Mouse (Mus musculus) midbrain, postnatal 0 days (tissue): ENCODE results near the gene Dolk. TPM values are rescaled to one million over a fixed set of nuclear protein-coding genes. Genes with fewer than 3 reads are reported as not detected.

Experiments
- ATAC-seq: fragments of 200-750 bp; cut with Nextera tagmentation; 2 replicates; pipeline ENCODE4 v1.8.0; 2017; ENCODE audit warnings: moderate number of reproducible peaks, mild to moderate bottlenecking, moderate TSS enrichment, moderate library complexity; ENCODE audit not compliant: low FRiP score
- DNase-seq: peaks from one replicate; pipeline ENCODE4 v3.0.0-alpha.2; 2015; ENCODE audit warnings: low spot score
- H3K27ac ChIP-seq: fragments of 300-500 bp; sonication (generic); 2 replicates; pipeline ENCODE4 v1.5.1; 2014; ENCODE audit warnings: low read depth, mild to moderate bottlenecking, low read length, mixed read lengths
- H3K27me3 ChIP-seq: fragments of 300-500 bp; sonication (generic); 2 replicates; pipeline ENCODE4 v1.6.1; 2014; ENCODE audit warnings: low read length, control low read depth, mixed read lengths; ENCODE audit not compliant: insufficient read depth
- H3K36me3 ChIP-seq: fragments of 300-500 bp; sonication (generic); 2 replicates; pipeline ENCODE4 v1.6.1; 2014; ENCODE audit warnings: low read length, control low read depth, mixed read lengths; ENCODE audit not compliant: insufficient read depth
- H3K4me1 ChIP-seq: fragments of 300-500 bp; sonication (generic); 2 replicates; pipeline ENCODE4 v1.6.1; 2014; ENCODE audit warnings: mild to moderate bottlenecking, control low read depth, antibody characterized with exemption, low read length, mixed read lengths; ENCODE audit not compliant: insufficient read depth
- H3K4me2 ChIP-seq: fragments of 300-500 bp; sonication (generic); 2 replicates; pipeline ENCODE4 v1.6.1; 2014; ENCODE audit warnings: low read depth, mild to moderate bottlenecking, low read length, mixed read lengths; ENCODE audit not compliant: poor library complexity, severe bottlenecking
- H3K4me3 ChIP-seq: fragments of 300-500 bp; sonication (generic); 2 replicates; pipeline ENCODE4 v1.5.1; 2014; ENCODE audit warnings: low read depth, mild to moderate bottlenecking, low read length, moderate library complexity
- H3K9ac ChIP-seq: fragments of 300-500 bp; sonication (generic); replicated peaks from 2 replicates; pipeline ENCODE4 v1.6.1; 2014; ENCODE audit warnings: mild to moderate bottlenecking, low read length, moderate library complexity, mixed read lengths; ENCODE audit not compliant: poor library complexity, severe bottlenecking
- H3K9me3 ChIP-seq: fragments of 300-500 bp; sonication (generic); 2 replicates; pipeline ENCODE4 v1.6.1; 2016; ENCODE audit warnings: low read length, control low read depth
- CTCF ChIP-seq: IDR thresholded peaks from 2 replicates; pipeline ENCODE4 v1.5.1; 2016; ENCODE audit warnings: antibody characterized with exemption, mild to moderate bottlenecking
- WGBS: fragments of 180-500 bp; shearing (Covaris S2); extraction: QIAGEN DNeasy Blood & Tissue Kit; methylation state at CpG from one replicate; pipeline ENCODE4 v1.1.7; 2014; 5-methylcytosine and 5-hydroxymethylcytosine counted together
- polyA plus RNA-seq: library from polyadenylated mRNA; unstranded; fragments of >200 nt; fragmentation: Nextera tagmentation; extraction: Ambion mirVana; gene quantifications from 2 replicates; pipeline ENCODE4 v1.2.1, GENCODE M21; 2015
- total RNA-seq: library from RNA; depleted of rRNA; stranded (reverse); fragments of >200 nt; gene quantifications from 2 replicates; pipeline ENCODE4 v1.2.3, GENCODE M21; 2014; rRNA removed

The Dolk gene
- 35.4 and 44.7 TPM in 2 replicates for total RNA-seq
- polyA plus RNA-seq, result 38.7 and 42.9 TPM in 2 replicates

GRCm38 (mm10) chr2:30286192-30287026, at the start of gene Dolk, which contains the start of gene Nup188:
Dolk (minus strand) TSS chr2:30286334.
Nup188 (plus strand) TSS chr2:30286397.
- H3K4me3 ChIP-seq, result peak within 1 kb of the TSS; percentile 89
- 0 out of 2 replicates have a peak, but pooled peaks cover 7% of the 10 kb centered on the region for H3K36me3 ChIP-seq
- H3K4me1 ChIP-seq, result peaks cover 16% of the 10 kb centered on the region
- H3K27ac ChIP-seq, result peak within 1 kb of the TSS; percentile 71
- H3K27me3 ChIP-seq, result no peaks in the 10 kb centered on the region
- DNase-seq, result peak; percentile 96
- H3K9me3 ChIP-seq, result no peaks in the 10 kb centered on the region
- ATAC-seq, result peak; percentile 96
- peak within 1 kb of the TSS; percentile 70 for H3K9ac ChIP-seq
- H3K4me2 ChIP-seq, result peak within 1 kb of the TSS; percentile 97
- WGBS, result under 1% methylated on average over 63 of the region's 68 CpGs
- TF ChIP-seq CTCF, result peak; percentile 2; the same call in 1 of the 2 replicates

GRCm38 (mm10) chr2:30335324-30335723, 49.2 kb upstream of the Dolk start:
- no peaks in the 10 kb centered on the region for H3K4me1 ChIP-seq
- peak overlapping the region; percentile 24; the same call in 1 of the 2 replicates for H3K9ac ChIP-seq
- ATAC-seq, result no peak
- DNase-seq, result no peak
- no peaks in the 10 kb centered on the region for H3K27me3 ChIP-seq
- TF ChIP-seq CTCF, result no peak
- H3K4me3 ChIP-seq, result no peak overlapping the region
- H3K27ac ChIP-seq, result no peak overlapping the region
- no peaks in the 10 kb centered on the region for H3K9me3 ChIP-seq
- WGBS, result 94% methylated on average over 2 of the region's 2 CpGs
- H3K36me3 ChIP-seq, result peaks cover 68% of the 10 kb centered on the region
- no peak overlapping the region for H3K4me2 ChIP-seq

- H3K27ac ChIP-seq, result no peak overlapping the region
- H3K9me3 ChIP-seq, result no peaks in the 10 kb centered on the region
- WGBS, result 87% methylated on average over 3 of the region's 3 CpGs
- peaks cover 84% of the 10 kb centered on the region for H3K36me3 ChIP-seq
- no peak for DNase-seq
- no peak for ATAC-seq
- no peak overlapping the region for H3K4me3 ChIP-seq
- TF ChIP-seq CTCF, result no peak
- H3K27me3 ChIP-seq, result no peaks in the 10 kb centered on the region
- H3K9ac ChIP-seq, result no peak overlapping the region
- no peaks in the 10 kb centered on the region for H3K4me1 ChIP-seq
- no peak overlapping the region for H3K4me2 ChIP-seq
Observed at GRCm38 (mm10) chr2:30328791-30329190, 42.7 kb upstream of the Dolk start.

DNA sequence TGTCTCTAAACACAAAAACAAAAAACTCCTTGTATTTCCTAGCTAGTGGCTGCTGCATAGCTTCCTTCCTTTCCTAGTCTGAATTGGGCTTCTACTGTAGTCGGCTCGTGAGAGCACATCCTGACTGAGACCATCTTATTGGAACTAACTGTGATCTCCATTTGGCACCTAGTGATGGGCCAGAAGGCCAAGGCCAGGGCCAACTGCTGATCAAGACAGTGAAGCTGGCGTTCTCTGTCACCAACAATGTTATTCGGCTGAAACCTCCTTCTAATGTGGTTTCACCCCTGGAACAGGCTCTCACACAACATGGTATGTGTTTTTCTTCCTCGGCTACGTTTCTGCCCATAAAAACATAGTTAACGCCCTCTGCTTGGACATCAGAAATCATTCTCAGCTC, 41.1 kb upstream of the Dolk start:
- H3K9me3 ChIP-seq, result no peaks in the 10 kb centered on the region
- no peak overlapping the region for H3K9ac ChIP-seq
- ATAC-seq (no peak), DNase-seq (no peak)
- WGBS, result 94% methylated on average over 7 of the region's 7 CpGs
- no peaks in the 10 kb centered on the region for H3K4me1 ChIP-seq
- H3K4me2 ChIP-seq, result no peak overlapping the region
- H3K36me3 ChIP-seq, result peaks cover 83% of the 10 kb centered on the region
- H3K27ac ChIP-seq, result no peak overlapping the region
- H3K27me3 ChIP-seq, result no peaks in the 10 kb centered on the region
- no peak for TF ChIP-seq CTCF
- no peak overlapping the region for H3K4me3 ChIP-seq

DNA sequence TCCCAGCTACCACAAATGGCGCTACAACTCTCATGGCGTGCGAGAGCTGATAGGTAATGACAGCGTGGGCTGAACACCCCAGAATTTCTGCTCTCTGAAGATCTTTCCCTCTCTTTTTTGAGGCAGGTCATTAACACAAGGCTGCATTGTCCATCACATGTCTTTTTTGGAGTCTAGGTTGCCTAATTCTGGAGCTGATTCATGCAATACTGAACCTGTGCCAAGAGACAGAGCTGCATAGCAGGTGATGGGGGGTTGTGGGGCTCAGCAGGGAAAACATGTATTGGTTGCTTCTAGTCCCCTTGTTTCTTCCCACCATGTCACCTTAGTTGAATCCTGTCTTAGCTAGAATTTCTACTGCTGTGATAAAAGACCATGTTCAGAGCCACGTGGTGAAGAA, 39.2 kb upstream of the Dolk start:
- Histone ChIP-seq H3K36me3 (peaks cover 85% of the 10 kb centered on the region), H3K9me3 (no peaks in the 10 kb centered on the region), H3K4me2 (no peak overlapping the region), H3K27ac (no peak overlapping the region), H3K4me1 (no peaks in the 10 kb centered on the region), H3K27me3 (no peaks in the 10 kb centered on the region), H3K9ac (no peak overlapping the region), H3K4me3 (no peak overlapping the region)
- TF ChIP-seq CTCF, result no peak
- DNase-seq (no peak), ATAC-seq (no peak)
- WGBS, result 93% methylated on average over 5 of the region's 5 CpGs

DNA sequence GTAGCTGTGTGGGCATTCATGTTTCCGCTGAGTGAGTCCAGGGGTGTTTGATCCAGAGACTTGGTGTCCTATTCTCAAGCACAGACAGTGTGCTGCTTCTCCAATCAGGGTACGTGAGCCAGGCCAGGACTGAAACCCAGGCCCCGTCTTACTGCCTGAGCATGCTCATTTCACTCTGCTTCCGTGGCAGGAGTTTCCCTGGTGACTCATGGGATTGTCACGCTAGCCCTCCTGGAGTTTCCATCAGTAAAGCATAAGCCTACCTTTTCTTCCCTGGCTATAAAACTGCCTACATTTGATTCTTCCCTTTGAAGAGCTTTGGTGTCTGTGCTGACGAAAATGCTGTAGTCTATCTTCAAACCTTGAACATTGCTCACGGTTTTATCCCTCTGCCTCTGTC, 37.0 kb upstream of the Dolk start:
- no peak overlapping the region for H3K27ac ChIP-seq
- DNase-seq, result no peak
- H3K4me1 ChIP-seq, result no peaks in the 10 kb centered on the region
- WGBS, result 73% methylated on average over 7 of the region's 7 CpGs
- H3K4me2 ChIP-seq, result no peak overlapping the region
- peaks cover 78% of the 10 kb centered on the region for H3K36me3 ChIP-seq
- no peak overlapping the region for H3K4me3 ChIP-seq
- no peak overlapping the region for H3K9ac ChIP-seq
- no peaks in the 10 kb centered on the region for H3K9me3 ChIP-seq
- H3K27me3 ChIP-seq, result no peaks in the 10 kb centered on the region
- no peak for ATAC-seq
- TF ChIP-seq CTCF, result no peak
